Comparison of ENCODE assay signal across 8 mouse cellular contexts in the genomic region with DNA sequence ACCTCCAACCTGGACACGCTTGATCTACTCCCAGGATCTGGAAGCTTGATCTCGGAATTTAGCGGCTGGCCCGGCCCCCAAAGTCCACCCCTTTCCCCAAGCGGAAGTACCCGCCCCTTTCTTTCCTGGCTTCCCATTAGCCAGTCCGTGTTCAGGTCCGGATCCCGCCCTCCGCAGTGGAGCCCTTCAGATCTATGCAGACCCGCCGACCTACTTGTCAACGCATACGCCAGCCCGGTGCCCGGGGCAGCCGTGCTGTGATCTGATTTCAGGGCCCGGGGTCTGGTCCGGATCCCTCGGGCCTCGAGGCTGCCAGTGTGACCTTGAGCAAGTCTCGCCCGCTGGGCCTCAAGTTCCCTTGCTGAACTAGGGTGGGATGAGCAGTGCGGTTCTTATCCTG. TPM values are rescaled to one million over a fixed set of nuclear protein-coding genes. Genes with fewer than 3 reads are reported as not detected.
DNase-seq lines count a peak whose midpoint lies in the region; ATAC-seq and TF ChIP-seq lines count a peak whose summit lies in the region.

A gene (minus strand): TSS at position 112 of the 400 bp plus-strand sequence.
A gene (plus strand): TSS at position 126 of the 400 bp plus-strand sequence.

- peak; percentile 81 to 83 for DNase-seq in urinary bladder, adult 18-20 months (ENCODE audit: low spot score in 2 of 2)
- DNase-seq in urinary bladder, postnatal 10 days (ENCODE audit: low spot score), result no peak
- DNase-seq in embryonic facial prominence, embryonic 11.5 days (ENCODE audit: low spot score), result peak; percentile 95
- peak; percentile 99 for DNase-seq in heart, adult 11 months
- DNase-seq in kidney, adult 18-20 months, result peak; percentile 92
- peak; percentile 88 for DNase-seq in midbrain, postnatal 0 days (ENCODE audit: low spot score)
- DNase-seq in spleen, postnatal 14 days (ENCODE audit: low spot score in 2 of 2), result peak; percentile 56 to 65

- peak; percentile 88 for ATAC-seq in embryonic facial prominence, embryonic 11.5 days (replicated peaks; ENCODE audit: insufficient number of reproducible peaks, low FRiP score, low TSS enrichment, low read depth)
- ATAC-seq in limb, embryonic 15.5 days (ENCODE audit: insufficient number of reproducible peaks, low FRiP score, low TSS enrichment, low read depth), result peak; percentile 79
- ATAC-seq in midbrain, postnatal 0 days (ENCODE audit: low FRiP score), result peak; percentile 54

- no peak within 1 kb of the TSS; the same call in 1 of the 2 replicates for H3K27ac ChIP-seq in embryonic facial prominence, embryonic 11.5 days (replicated peaks; ENCODE audit: low read depth, low read length)
- H3K27ac ChIP-seq in limb, embryonic 15.5 days, result peak within 1 kb of the TSS; percentile 75
- peak within 1 kb of the TSS; percentile 57 for H3K27ac ChIP-seq in midbrain, postnatal 0 days (ENCODE audit: low read depth, low read length)

- no peaks in the 10 kb centered on the region for H3K27me3 ChIP-seq in embryonic facial prominence, embryonic 11.5 days (ENCODE audit: control insufficient read depth, insufficient read depth, low read length)
- H3K27me3 ChIP-seq in limb, embryonic 15.5 days, result no peaks in the 10 kb centered on the region
- H3K27me3 ChIP-seq in midbrain, postnatal 0 days (ENCODE audit: insufficient read depth, low read length), result no peaks in the 10 kb centered on the region

- H3K9ac ChIP-seq in embryonic facial prominence, embryonic 11.5 days (replicated peaks; ENCODE audit: low read length), result peak within 1 kb of the TSS; percentile 66
- peak within 1 kb of the TSS; percentile 74 for H3K9ac ChIP-seq in limb, embryonic 15.5 days
- peak within 1 kb of the TSS; percentile 62 for H3K9ac ChIP-seq in midbrain, postnatal 0 days (replicated peaks; ENCODE audit: low read length, poor library complexity, severe bottlenecking)

- peaks cover 12% of the 10 kb centered on the region for H3K4me1 ChIP-seq in embryonic facial prominence, embryonic 11.5 days (ENCODE audit: control insufficient read depth, insufficient read depth, low read length)
- H3K4me1 ChIP-seq in limb, embryonic 15.5 days, result peaks cover 43% of the 10 kb centered on the region
- peaks cover 21% of the 10 kb centered on the region; the same call in 1 of the 2 replicates for H3K4me1 ChIP-seq in midbrain, postnatal 0 days (ENCODE audit: insufficient read depth, low read length)

- no peaks in the 10 kb centered on the region for H3K9me3 ChIP-seq in embryonic facial prominence, embryonic 11.5 days (replicated peaks; ENCODE audit: control insufficient read depth, low read length)
- H3K9me3 ChIP-seq in limb, embryonic 15.5 days, result no peaks in the 10 kb centered on the region
- no peaks in the 10 kb centered on the region for H3K9me3 ChIP-seq in midbrain, postnatal 0 days (ENCODE audit: low read length)

- under 1% methylated on average over 24 of the region's 24 CpGs for WGBS in embryonic facial prominence, embryonic 11.5 days
- WGBS in limb, embryonic 15.5 days, result under 1% methylated on average over 23 of the region's 24 CpGs
- WGBS in midbrain, postnatal 0 days, result 1% methylated on average over 21 of the region's 24 CpGs

- H3K4me3 ChIP-seq in embryonic facial prominence, embryonic 11.5 days (ENCODE audit: low read depth, low read length), result peak within 1 kb of the TSS; percentile 51
- peak within 1 kb of the TSS; percentile 63 for H3K4me3 ChIP-seq in limb, embryonic 15.5 days
- H3K4me3 ChIP-seq in midbrain, postnatal 0 days (ENCODE audit: low read depth, low read length), result peak within 1 kb of the TSS; percentile 62

- no peak for TF ChIP-seq CTCF in midbrain, postnatal 0 days (IDR thresholded peaks at IDR 0.05)

- H3K4me2 ChIP-seq in embryonic facial prominence, embryonic 11.5 days (ENCODE audit: low read depth, low read length), result peak within 1 kb of the TSS; percentile 87
- H3K4me2 ChIP-seq in limb, embryonic 15.5 days, result peak within 1 kb of the TSS; percentile 80
- peak within 1 kb of the TSS; percentile 87 for H3K4me2 ChIP-seq in midbrain, postnatal 0 days (ENCODE audit: low read depth, low read length, poor library complexity, severe bottlenecking)

- peaks cover 3% of the 10 kb centered on the region for H3K36me3 ChIP-seq in embryonic facial prominence, embryonic 11.5 days (replicated peaks; ENCODE audit: control insufficient read depth, insufficient read depth, low read depth, low read length)
- H3K36me3 ChIP-seq in limb, embryonic 15.5 days, result peaks cover 26% of the 10 kb centered on the region
- peaks cover 7% of the 10 kb centered on the region for H3K36me3 ChIP-seq in midbrain, postnatal 0 days (ENCODE audit: insufficient read depth, low read length)

RNA-seq across cellular contexts. Expression of the first gene that starts in this region (rescaled TPM):
- 19.5 and 19.6 TPM in 2 replicates for polyA plus RNA-seq in embryonic facial prominence, embryonic 11.5 days (2014; fragmentation: Nextera tagmentation; extraction: Ambion mirVana)
- polyA plus RNA-seq in limb, embryonic 15.5 days (2015; fragmentation: Nextera tagmentation; extraction: Ambion mirVana), result 21.7 and 24.1 TPM in 2 replicates
- total RNA-seq in midbrain, postnatal 0 days (2014; rRNA removed), result 12.8 and 19.6 TPM in 2 replicates
- polyA plus RNA-seq in midbrain, postnatal 0 days (2015; fragmentation: Nextera tagmentation; extraction: Ambion mirVana), result 17.8 and 22.0 TPM in 2 replicates

RNA-seq across cellular contexts. Expression of the second gene that starts in this region (rescaled TPM):
- 8.0 and 11.7 TPM in 2 replicates for polyA plus RNA-seq in embryonic facial prominence, embryonic 11.5 days (2014; fragmentation: Nextera tagmentation; extraction: Ambion mirVana)
- 11.9 and 12.2 TPM in 2 replicates for polyA plus RNA-seq in limb, embryonic 15.5 days (2015; fragmentation: Nextera tagmentation; extraction: Ambion mirVana)
- 19.6 and 28.1 TPM in 2 replicates for total RNA-seq in midbrain, postnatal 0 days (2014; rRNA removed)
- polyA plus RNA-seq in midbrain, postnatal 0 days (2015; fragmentation: Nextera tagmentation; extraction: Ambion mirVana), result 19.8 and 23.4 TPM in 2 replicates
